Mouse (Mus musculus): Measurements from ENCODE around the gene Tbr1. TPM values are rescaled to one million over a fixed set of nuclear protein-coding genes. Genes with fewer than 3 reads are reported as not detected.

Tbr1 gene
- polyA plus RNA-seq, 1 experiment from 2014 or later = 2.1 TPM

DNA sequence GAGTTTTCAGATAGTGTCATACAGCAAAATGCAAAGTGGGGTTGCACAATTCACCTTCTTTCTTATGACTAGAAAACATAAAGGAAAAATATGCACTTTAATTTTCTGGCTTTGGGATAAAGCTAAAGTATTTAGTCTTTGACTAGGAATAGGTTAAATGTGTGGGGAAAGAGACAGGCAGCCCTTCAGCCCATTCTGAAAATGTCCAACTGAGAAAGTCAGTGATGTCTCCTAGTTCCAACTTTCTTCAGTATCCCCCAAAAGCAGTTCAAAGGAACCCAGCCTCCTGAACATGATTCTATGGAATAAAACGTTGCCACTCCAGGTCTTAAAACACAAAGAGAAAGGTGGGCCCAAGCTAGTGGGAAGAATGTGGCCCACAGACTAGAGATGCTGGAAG is 6.7 kb downstream of the Tbr1 start:
- no peak overlapping the region for H3K4me3 ChIP-seq (ENCODE audit: low read depth, low read length)
- DNase-seq (ENCODE audit: low spot score, missing footprints) = peak; percentile 92

DNA sequence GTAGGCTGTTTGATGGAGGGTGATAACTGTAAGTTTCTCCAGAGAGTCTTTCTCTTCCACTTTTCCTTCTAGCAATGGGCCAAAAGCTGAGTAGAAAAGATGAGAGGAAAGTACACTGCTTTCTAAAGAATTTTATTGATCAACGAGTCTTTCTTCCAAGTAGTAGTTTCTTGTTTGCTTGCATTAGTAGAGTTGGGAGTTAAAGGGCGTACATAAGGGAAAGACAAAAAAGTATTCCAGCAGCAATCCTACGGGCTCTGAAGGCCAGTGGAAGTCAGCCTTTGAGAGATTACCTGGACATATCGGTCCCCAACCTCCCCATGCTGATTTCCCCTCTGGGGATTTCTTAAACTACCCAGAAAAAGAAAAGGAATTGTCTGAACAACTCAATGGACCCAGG is 8.0 kb downstream of the Tbr1 start:
- Histone ChIP-seq H3K27ac (ENCODE audit: low read depth, low read length) (no peak overlapping the region), H3K4me1 (ENCODE audit: control insufficient read depth, insufficient read depth, low read length) (peaks cover 9% of the 10 kb centered on the region)

More for the DNA sequence above, 6.7 kb downstream of the Tbr1 start:
- 5% methylated on average over 1 of the region's 1 CpGs for WGBS
- H3K4me1 ChIP-seq (ENCODE audit: control insufficient read depth, insufficient read depth, low read length) = peaks cover 13% of the 10 kb centered on the region; the same call in 1 of the 2 replicates
- no peak for ATAC-seq (ENCODE audit: low FRiP score)
- peaks cover 90% of the 10 kb centered on the region for H3K27me3 ChIP-seq (ENCODE audit: control insufficient read depth, insufficient read depth, low read length)
- H3K9me3 ChIP-seq (ENCODE audit: control insufficient read depth, low read length) = no peaks in the 10 kb centered on the region
- no peak overlapping the region for H3K27ac ChIP-seq (ENCODE audit: low read depth, low read length)
- H3K4me2 ChIP-seq = no peak overlapping the region
- no peak overlapping the region for H3K9ac ChIP-seq (ENCODE audit: low read length)
- no peaks in the 10 kb centered on the region for H3K36me3 ChIP-seq (ENCODE audit: control insufficient read depth, insufficient read depth, low read length)

DNA sequence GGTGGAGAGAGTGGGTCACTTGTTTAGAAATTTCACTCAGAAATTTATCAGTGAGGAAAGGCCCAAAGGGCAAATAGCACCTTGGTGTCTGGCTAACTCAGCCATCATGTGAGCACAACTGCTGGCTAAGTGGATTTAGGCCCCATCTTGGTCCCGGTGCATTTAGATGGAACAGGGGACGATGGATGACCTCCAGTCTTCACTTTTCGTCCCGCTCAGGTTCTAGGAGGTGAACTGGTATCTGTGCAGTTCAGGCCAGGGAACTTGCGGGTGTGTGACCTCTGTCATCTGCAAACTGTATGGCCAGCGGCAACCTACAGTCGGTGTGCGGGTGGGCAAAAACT is 8.4 kb downstream of the Tbr1 start:
- Histone ChIP-seq H3K4me1 (ENCODE audit: control insufficient read depth, insufficient read depth, low read length) (peaks cover 9% of the 10 kb centered on the region), H3K4me3 (ENCODE audit: low read depth, low read length) (peak overlapping the region; percentile 42; the same call in 1 of the 2 replicates), H3K27ac (ENCODE audit: low read depth, low read length) (no peak overlapping the region), H3K4me2 (peak overlapping the region; percentile 69), H3K9me3 (ENCODE audit: control insufficient read depth, low read length) (no peaks in the 10 kb centered on the region), H3K9ac (ENCODE audit: low read length) (no peak overlapping the region; the same call in 1 of the 2 replicates), H3K27me3 (ENCODE audit: control insufficient read depth, insufficient read depth, low read length) (peaks cover 86% of the 10 kb centered on the region), H3K36me3 (ENCODE audit: control insufficient read depth, insufficient read depth, low read length) (no peaks in the 10 kb centered on the region)
- no peak for ATAC-seq (ENCODE audit: low FRiP score)
- WGBS = under 1% methylated on average over 8 of the region's 8 CpGs
- DNase-seq (ENCODE audit: low spot score, missing footprints) = no peak

More for the DNA sequence above, 8.0 kb downstream of the Tbr1 start:
- Histone ChIP-seq H3K4me3 (ENCODE audit: low read depth, low read length) (no peak overlapping the region), H3K36me3 (ENCODE audit: control insufficient read depth, insufficient read depth, low read length) (no peaks in the 10 kb centered on the region), H3K4me2 (no peak overlapping the region), H3K9me3 (ENCODE audit: control insufficient read depth, low read length) (no peaks in the 10 kb centered on the region), H3K9ac (ENCODE audit: low read length) (no peak overlapping the region), H3K27me3 (ENCODE audit: control insufficient read depth, insufficient read depth, low read length) (peaks cover 86% of the 10 kb centered on the region)
- DNase-seq (ENCODE audit: low spot score, missing footprints) = peak; percentile 94
- WGBS = 15% methylated on average over 4 of the region's 4 CpGs
- ATAC-seq (ENCODE audit: low FRiP score) = no peak

DNA sequence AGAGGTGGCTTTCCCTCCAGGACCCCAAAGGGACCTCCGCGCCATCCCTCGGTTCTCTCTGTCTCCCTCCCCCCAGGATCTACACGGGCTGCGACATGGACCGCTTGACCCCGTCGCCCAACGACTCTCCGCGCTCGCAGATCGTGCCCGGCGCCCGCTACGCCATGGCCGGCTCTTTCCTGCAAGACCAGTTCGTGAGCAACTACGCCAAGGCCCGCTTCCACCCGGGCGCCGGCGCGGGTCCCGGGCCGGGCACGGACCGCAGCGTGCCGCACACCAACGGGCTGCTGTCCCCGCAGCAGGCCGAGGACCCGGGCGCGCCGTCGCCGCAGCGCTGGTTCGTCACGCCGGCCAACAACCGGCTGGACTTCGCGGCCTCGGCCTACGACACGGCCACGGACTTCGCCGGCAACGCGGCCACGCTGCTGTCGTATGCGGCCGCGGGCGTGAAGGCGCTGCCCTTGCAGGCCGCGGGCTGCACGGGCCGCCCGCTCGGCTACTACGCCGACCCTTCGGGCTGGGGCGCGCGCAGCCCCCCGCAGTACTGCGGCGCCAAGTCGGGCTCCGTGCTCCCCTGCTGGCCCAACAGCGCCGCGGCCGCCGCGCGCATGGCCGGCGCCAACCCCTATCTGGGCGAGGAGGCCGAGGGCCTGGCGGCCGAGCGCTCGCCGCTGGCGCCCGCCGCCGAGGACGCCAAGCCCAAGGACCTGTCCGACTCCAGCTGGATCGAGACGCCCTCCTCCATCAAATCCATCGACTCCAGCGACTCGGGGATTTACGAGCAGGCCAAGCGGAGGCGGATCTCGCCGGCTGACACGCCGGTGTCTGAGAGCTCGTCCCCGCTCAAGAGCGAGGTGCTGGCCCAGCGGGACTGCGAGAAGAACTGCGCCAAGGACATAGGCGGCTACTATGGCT is 9.0 kb downstream of the Tbr1 start:
- WGBS = under 1% methylated on average over 114 of the region's 121 CpGs

DNA sequence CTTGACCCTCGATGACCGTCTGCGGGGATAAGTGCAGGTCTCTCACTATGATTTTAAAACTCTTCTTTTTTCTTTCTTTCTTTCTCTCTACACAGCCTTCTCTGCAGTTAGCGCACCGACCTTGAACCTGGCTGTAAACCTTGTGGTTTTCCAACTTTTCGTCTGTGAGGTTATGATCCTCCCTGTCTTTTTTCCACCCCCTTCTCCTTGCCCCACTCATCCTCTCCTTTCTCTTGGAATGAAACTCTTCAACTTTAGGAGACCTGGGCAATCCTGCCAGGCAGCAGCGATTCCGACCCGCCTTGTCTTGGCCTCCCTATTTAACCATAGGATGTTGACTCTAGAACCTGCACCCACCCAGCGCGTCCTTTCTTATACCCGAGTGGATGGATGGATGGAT is 9.8 kb downstream of the Tbr1 start:
- H3K27ac ChIP-seq (ENCODE audit: low read depth, low read length) = no peak overlapping the region
- 2% methylated on average over 12 of the region's 12 CpGs for WGBS

More for the DNA sequence above, 9.0 kb downstream of the Tbr1 start:
- Histone ChIP-seq H3K9me3 (ENCODE audit: control insufficient read depth, low read length) (no peaks in the 10 kb centered on the region), H3K27ac (ENCODE audit: low read depth, low read length) (no peak overlapping the region), H3K4me1 (ENCODE audit: control insufficient read depth, insufficient read depth, low read length) (peaks cover 9% of the 10 kb centered on the region), H3K9ac (ENCODE audit: low read length) (peak overlapping the region; percentile 65), H3K36me3 (ENCODE audit: control insufficient read depth, insufficient read depth, low read length) (no peaks in the 10 kb centered on the region), H3K27me3 (ENCODE audit: control insufficient read depth, insufficient read depth, low read length) (peaks cover 83% of the 10 kb centered on the region), H3K4me3 (ENCODE audit: low read depth, low read length) (peak overlapping the region; percentile 42), H3K4me2 (peak overlapping the region; percentile 69)
- ATAC-seq (ENCODE audit: low FRiP score) (peak; percentile 80), DNase-seq (ENCODE audit: low spot score, missing footprints) (peak; percentile 96)

GRCm38 (mm10) chr2:61813106-61813505 is 10.4 kb downstream of the Tbr1 start:
- Histone ChIP-seq H3K9ac (ENCODE audit: low read length) (no peak overlapping the region), H3K4me1 (ENCODE audit: control insufficient read depth, insufficient read depth, low read length) (peaks cover 9% of the 10 kb centered on the region), H3K4me3 (ENCODE audit: low read depth, low read length) (no peak overlapping the region), H3K36me3 (ENCODE audit: control insufficient read depth, insufficient read depth, low read length) (no peaks in the 10 kb centered on the region), H3K27me3 (ENCODE audit: control insufficient read depth, insufficient read depth, low read length) (peaks cover 74% of the 10 kb centered on the region), H3K27ac (ENCODE audit: low read depth, low read length) (no peak overlapping the region), H3K4me2 (no peak overlapping the region), H3K9me3 (ENCODE audit: control insufficient read depth, low read length) (no peaks in the 10 kb centered on the region)
- peak; percentile 93 for DNase-seq (ENCODE audit: low spot score, missing footprints)
- ATAC-seq (ENCODE audit: low FRiP score) = no peak
- WGBS = 4% methylated on average over 6 of the region's 6 CpGs

More for the DNA sequence above, 9.8 kb downstream of the Tbr1 start:
- Histone ChIP-seq H3K36me3 (ENCODE audit: control insufficient read depth, insufficient read depth, low read length) (no peaks in the 10 kb centered on the region), H3K9ac (ENCODE audit: low read length) (peak overlapping the region; percentile 65), H3K4me3 (ENCODE audit: low read depth, low read length) (peak overlapping the region; percentile 42), H3K9me3 (ENCODE audit: control insufficient read depth, low read length) (no peaks in the 10 kb centered on the region), H3K27me3 (ENCODE audit: control insufficient read depth, insufficient read depth, low read length) (peaks cover 76% of the 10 kb centered on the region), H3K4me1 (ENCODE audit: control insufficient read depth, insufficient read depth, low read length) (peaks cover 9% of the 10 kb centered on the region), H3K4me2 (peak overlapping the region; percentile 69)
- DNase-seq (ENCODE audit: low spot score, missing footprints) (peak; percentile 92), ATAC-seq (ENCODE audit: low FRiP score) (no peak)

DNA sequence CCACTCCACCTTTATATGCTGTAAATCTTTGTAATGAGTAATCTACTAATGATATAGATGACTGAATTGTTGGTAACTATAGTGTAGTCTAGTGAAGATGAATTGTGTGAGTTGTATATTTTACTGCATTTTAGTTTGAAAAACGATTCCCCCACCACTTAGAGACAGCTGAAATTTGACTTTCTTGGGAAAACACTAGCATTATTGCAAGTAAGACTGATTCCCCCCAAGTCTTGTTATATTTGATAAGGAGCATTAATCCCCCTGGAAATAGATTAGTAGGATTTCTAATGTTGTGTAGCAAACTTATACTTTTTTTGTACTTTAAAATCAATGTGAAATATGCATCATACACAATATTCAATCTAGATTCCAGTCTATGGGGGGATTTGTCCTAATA is 10.8 kb downstream of the Tbr1 start:
- whole genome bisulfite sequencing = 12% methylated on average over 1 of the region's 1 CpGs

GRCm38 (mm10) chr2:61814548-61815473 is 12.1 kb downstream of the Tbr1 start:
- DNase-seq (ENCODE audit: low spot score, missing footprints) = peak; percentile 96
- Histone ChIP-seq H3K9ac (ENCODE audit: low read length) (peak overlapping the region; percentile 59), H3K9me3 (ENCODE audit: control insufficient read depth, low read length) (no peaks in the 10 kb centered on the region), H3K4me2 (peak overlapping the region; percentile 54), H3K27ac (ENCODE audit: low read depth, low read length) (no peak overlapping the region), H3K27me3 (ENCODE audit: control insufficient read depth, insufficient read depth, low read length) (peaks cover 60% of the 10 kb centered on the region), H3K36me3 (ENCODE audit: control insufficient read depth, insufficient read depth, low read length) (no peaks in the 10 kb centered on the region), H3K4me3 (ENCODE audit: low read depth, low read length) (peak overlapping the region; percentile 32), H3K4me1 (ENCODE audit: control insufficient read depth, insufficient read depth, low read length) (peaks cover 9% of the 10 kb centered on the region)
- under 1% methylated on average over 44 of the region's 50 CpGs for WGBS
- ATAC-seq (ENCODE audit: low FRiP score) = peak; percentile 80

More for the DNA sequence above, 10.8 kb downstream of the Tbr1 start:
- Histone ChIP-seq H3K4me1 (ENCODE audit: control insufficient read depth, insufficient read depth, low read length) (peaks cover 9% of the 10 kb centered on the region), H3K27me3 (ENCODE audit: control insufficient read depth, insufficient read depth, low read length) (peaks cover 73% of the 10 kb centered on the region), H3K36me3 (ENCODE audit: control insufficient read depth, insufficient read depth, low read length) (no peaks in the 10 kb centered on the region), H3K4me3 (ENCODE audit: low read depth, low read length) (no peak overlapping the region), H3K4me2 (no peak overlapping the region), H3K27ac (ENCODE audit: low read depth, low read length) (no peak overlapping the region), H3K9me3 (ENCODE audit: control insufficient read depth, low read length) (no peaks in the 10 kb centered on the region), H3K9ac (ENCODE audit: low read length) (no peak overlapping the region)
- DNase-seq (ENCODE audit: low spot score, missing footprints) (peak; percentile 94), ATAC-seq (ENCODE audit: low FRiP score) (no peak)
